Mouse (Mus musculus) G1E-ER4 (cell line): ENCODE results near the gene Shoc2. TPM values are rescaled to one million over a fixed set of nuclear protein-coding genes. Genes with fewer than 3 reads are reported as not detected.

Experiments
- GATA1 ChIP-seq: IDR thresholded peaks from one replicate; pipeline ENCODE4 v1.8.0; 2012; ENCODE audit warnings: low read length, inconsistent platforms
- polyA plus RNA-seq: library from polyadenylated mRNA; stranded (reverse); fragments of >175 nt; gene quantifications from 2 replicates; pipeline ENCODE4 v1.2.3, GENCODE M21; 2012

Gene Shoc2
- polyA plus RNA-seq, 1 experiment, result 3.4 TPM

DNA sequence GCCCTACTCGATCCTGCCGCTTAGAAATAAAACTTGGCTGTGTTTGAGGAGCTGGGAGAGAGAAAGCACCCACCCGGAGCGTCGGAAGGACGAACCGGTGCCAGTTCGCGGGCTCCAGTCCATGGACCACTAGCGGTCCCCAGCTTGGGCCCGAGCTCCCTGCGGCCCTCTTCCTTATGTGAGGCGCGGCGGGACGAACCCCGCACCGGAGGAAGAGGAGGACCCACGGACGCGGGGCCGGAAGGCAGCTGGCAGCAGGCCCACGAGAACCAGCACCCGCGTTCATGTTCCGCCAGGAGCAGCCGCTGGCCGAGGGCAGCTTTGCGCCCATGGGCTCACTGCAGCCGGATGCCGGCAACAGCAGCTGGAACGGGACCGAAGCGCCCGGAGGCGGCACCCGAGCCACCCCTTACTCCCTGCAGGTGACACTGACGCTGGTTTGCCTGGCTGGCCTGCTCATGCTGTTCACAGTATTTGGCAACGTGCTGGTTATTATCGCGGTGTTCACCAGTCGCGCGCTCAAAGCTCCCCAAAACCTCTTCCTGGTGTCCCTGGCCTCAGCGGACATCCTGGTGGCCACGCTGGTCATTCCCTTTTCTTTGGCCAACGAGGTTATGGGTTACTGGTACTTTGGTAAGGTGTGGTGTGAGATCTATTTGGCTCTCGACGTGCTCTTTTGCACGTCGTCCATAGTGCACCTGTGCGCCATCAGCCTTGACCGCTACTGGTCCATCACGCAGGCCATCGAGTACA, 102.0 kb downstream of the Shoc2 start:
- TF ChIP-seq GATA1, result no peak

DNA sequence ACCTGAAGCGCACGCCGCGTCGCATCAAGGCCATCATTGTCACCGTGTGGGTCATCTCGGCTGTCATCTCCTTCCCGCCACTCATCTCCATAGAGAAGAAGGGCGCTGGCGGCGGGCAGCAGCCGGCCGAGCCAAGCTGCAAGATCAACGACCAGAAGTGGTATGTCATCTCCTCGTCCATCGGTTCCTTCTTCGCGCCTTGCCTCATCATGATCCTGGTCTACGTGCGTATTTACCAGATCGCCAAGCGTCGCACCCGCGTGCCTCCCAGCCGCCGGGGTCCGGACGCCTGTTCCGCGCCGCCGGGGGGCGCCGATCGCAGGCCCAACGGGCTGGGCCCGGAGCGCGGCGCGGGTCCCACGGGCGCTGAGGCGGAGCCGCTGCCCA, 102.6 kb downstream of the Shoc2 start:
- no peak for TF ChIP-seq GATA1

DNA sequence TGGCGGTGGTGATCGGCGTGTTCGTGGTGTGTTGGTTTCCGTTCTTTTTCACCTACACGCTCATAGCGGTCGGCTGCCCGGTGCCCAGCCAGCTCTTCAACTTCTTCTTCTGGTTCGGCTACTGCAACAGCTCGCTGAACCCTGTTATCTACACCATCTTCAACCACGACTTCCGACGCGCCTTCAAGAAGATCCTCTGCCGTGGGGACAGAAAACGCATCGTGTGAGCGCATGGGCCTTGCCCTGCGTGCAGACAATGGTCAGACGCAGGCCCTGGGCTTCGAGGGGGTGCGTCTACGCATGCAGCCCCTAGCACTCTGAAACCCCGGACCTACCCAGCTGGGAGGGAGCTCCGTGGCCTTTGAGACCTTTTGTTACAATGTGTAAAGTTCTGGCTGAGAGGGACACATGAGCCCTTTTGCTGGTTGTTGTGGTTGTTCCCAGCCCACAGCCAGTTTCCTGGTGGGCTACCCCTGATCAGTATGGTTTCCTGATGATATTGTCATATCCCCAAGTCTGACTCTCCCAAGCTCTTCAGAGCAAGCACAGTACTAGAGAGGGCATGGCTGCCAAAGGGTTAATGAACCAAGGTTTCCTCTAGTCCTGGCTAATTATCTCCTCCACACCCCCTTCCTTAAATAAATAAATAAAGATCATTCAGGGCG, 103.4 kb downstream of the Shoc2 start:
- TF ChIP-seq GATA1, result no peak

DNA sequence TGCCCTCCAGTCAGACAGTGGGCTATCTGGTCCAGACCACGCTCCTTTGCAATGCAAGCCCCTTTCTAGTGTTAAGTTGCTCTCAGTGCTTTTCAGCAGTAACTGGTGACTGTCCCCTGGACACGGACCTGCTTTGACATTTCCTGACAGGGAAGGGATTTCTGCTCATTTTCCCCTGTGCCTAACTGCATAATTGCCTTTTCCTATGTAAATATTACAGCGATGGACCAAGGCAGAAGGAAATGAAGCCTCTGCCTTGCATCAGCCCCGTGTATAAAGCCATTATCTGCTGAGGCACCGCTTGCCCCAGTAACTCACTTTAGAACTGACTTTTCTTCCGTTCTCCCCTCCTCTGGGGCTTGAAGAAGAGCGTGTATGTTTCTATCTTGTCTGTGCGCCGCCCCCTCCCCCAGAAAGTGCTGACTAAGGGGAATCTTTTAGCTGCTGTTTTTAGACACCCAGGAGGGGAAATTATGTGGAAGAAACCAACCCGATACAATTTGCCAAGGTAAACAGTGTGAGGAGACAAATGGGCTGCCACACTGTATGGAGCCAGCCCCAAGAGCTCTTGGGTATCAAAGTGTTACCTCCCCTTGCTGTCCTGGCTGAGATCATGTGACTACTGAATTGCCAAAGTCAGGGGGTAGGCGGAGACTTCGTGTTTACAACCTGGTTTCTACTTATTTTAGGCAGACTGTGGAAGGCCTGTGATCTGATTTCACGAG, 104.2 kb downstream of the Shoc2 start:
- no peak for TF ChIP-seq GATA1

DNA sequence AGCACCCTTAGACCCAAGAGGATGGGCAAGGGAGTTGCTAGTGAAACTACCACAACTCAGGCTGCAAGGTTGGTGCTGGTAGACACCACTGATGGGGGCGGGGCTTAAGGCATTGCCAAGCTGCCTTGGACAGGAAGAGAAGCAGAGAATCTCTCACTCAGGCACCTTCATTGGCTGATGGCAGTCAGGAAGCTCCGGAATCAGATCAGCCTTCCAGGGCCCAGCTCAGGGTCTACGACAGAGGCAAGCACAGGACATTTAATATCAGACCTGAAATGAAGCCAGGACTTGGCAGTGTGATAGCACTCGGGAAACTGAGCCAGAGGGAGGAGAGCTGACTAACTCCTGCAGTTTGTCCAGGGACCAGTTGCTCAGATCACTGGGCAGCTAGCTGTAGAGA, 107.5 kb downstream of the Shoc2 start:
- TF ChIP-seq GATA1, result no peak

DNA sequence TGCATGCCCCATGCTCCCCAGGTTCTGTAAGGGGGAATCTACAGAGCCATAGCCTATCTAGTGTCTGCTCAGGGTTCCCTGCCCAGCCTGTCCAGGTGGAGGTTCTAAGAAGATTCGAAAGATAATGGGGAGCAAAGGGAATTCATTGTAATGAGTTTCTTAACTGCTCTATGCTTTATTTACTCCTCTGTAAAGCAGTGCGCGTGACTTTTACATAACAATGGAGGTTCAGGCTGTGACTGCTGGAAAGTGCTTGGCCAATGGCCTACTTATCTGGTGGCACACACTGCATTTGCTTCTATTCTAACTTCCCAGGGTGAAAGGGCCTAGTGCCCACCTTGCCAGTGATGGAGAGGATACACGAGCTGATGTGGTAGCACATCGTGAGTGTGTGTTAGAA, 111.7 kb downstream of the Shoc2 start:
- TF ChIP-seq GATA1, result no peak

DNA sequence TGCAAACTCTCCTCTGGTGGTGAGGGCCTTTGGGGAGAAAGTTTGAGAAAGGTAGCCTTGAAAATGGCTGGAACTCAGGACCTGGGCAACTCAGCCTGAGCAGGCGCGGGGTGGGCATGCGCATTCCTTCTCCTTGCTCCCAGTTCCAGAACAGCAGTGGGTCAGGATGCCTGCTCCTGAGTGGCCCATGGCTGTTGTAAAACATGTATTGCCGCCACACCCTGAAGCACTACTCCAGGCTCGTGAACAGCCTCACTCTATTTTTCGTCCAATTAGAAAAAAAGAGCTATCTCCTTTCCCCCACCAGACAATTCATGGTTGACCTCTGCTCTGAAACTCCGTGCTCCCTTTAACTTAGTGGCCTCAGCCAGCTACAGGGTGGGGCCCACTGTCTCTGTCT, 124.3 kb downstream of the Shoc2 start:
- no peak for TF ChIP-seq GATA1

DNA sequence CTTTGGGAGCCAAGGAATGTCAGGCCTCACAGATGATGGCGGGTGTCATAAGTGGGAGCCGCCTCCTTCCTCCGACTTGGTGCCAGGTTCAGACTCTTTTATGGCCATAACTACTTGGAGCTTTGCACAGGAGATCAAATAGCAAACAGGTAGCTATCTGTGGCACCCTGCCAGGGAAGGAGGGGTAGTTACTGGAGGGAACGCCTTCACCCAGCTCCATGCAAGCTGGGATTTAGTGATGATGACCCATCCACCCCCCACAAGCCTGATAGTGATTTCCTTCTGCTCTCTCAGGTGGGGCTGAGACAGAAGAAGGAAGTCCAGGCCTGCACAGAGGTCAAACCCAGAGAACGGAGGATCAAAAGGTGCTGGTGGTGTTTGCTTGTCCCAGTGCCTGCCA, 126.4 kb downstream of the Shoc2 start:
- TF ChIP-seq GATA1, result no peak

DNA sequence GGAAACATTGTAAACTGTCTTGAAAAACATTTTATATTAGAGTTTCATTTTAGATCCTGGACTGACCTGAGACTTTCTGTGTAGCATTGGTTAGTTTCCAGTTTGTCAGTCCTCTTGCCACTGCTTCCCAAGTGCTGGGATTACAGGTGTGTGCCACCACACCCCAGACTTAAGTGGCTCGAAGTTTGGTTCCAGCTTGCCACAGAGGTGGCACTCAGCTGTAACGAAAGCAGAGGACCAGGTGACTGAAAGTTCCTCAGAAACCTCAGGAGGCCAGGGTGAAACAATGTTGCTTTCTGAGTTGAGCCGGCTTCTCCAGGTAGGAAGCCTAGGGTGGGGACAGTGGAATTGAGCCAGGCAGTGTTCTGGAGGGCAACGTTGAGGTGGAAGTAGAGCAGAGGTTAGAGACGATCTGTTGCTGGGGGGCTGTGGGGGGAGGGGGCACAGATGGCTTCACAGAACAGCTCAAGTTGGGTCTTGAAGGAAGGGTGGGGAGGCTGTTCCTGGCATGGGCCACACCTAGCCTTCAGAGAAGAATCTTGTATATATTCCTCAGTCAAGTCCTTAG, 128.2 kb downstream of the Shoc2 start:
- no peak for TF ChIP-seq GATA1

DNA sequence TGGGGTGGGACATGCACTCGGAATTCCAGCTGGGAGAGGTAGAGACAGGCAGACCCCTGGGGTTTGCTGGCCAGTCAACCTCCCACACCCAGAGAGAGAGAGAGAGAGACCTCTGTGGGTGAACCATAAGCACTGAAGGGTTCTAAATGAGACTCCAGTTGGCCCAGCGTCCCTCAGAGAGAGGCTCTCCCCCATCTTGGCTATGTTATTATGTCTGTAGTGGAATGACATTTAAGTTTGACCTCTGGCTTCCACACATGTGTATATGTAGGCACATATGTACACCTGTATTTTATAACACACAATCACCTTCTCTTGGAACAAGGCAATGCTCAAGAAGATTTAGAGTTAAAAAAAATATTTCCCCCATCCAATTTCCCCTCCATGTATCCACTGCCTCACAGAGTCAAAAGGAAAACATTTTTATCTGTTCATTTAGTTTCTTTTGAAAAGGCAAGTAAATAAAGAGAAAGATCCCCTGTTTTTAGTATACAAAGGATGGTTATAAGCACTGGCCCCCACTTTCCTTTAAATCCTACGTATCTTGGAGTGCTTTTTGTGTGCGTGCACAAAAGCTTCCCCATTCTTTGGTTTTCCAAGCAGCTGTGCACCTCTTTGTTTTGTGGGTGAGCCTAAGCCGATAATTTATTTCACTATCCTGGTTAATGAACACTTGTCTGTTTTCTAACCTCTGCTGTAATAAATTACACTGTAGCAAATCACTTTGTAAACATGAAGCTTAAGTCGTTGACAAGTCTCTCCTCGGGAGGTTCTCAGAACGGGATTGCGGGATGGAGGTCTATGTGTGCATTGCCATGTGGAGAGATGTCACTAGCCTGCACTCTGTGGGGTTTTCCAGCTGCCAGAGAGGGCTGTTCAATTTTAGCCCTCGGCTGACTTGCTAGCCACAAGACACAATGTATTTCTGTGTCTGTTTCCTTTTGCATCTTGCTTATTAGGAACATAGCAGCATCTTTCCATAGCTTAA, 132.6 kb downstream of the Shoc2 start:
- TF ChIP-seq GATA1, result no peak

DNA sequence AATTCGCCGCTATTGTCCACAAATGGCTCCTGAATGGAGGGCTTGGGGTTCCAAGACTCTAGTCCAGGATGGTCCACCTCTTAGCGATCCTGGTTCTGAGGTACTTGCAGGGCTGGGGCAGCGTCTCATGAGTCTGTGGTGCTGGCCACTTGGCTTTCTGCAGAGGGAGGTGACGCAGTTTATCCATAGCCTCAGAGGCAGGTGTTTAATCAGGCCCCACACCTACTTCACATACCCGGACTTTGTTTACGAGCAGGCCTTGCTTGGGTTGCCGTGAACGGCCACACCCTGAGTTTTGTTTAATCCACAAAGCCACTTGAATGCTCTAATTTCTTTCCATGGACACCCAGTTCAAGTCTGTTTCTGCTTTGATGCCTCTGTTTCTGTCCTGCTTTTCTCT, 137.2 kb downstream of the Shoc2 start:
- no peak for TF ChIP-seq GATA1

DNA sequence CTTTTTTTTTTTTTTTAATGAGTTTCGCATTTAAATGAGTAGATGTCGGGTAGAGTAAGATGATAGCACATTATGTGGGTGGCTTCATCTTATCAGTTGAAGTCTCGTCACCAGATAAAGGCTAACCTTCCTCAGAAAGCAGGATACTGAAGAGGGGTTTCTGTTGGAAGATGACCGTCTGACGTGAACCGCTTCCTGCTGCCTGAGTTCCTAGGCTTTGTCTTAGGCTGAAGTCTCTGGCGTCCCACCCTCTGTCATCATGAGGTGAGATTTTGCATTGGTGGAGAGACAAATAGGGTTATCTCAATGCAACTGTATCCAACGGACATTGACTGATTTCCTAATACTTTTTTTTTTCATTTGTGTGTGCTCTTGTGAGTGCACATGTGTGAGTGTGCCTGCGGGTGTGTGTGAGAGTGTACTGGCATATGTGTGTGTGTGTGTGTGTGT, 137.6 kb downstream of the Shoc2 start:
- peak; percentile 14 for TF ChIP-seq GATA1

Other genes starting within 250 kb of the Shoc2 start
- 38.8 and 58.0 TPM in 2 replicates for gene Pdcd4, start 52.1 kb upstream of the Shoc2 start, polyA plus RNA-seq
- 4.7 and 6.7 TPM in 2 replicates for gene Bbip1, start 321 bp downstream of the Shoc2 start, polyA plus RNA-seq
- gene Adra2a, start 99.8 kb downstream of the Shoc2 start, polyA plus RNA-seq, result 20.8 and 22.7 TPM in 2 replicates